Mouse (Mus musculus): ENCODE results near the gene Ccr6.

DNA sequence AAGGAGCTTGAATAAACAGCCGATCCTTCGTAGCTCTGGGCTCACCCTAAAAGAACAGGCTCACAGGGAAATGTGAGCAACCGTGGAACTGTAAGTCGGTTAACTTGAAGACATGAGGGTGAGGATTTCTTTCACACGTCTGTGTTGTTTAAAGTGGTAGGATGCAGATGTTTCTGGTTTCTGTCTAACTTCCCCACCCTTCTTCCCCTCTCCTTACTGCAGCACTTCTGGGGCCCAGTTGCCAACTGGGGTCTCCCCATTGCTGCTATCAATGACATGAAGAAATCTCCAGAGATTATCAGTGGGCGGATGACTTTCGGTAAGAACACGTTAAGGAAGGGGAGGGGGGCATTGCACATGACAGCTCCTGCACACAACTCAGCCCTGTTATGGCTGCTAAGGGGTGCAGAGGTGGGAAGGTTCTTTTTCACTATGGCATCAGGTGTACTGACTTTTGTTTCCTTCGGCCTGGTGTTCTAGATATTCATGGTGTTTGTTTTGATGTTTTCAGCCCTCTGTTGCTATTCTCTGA lies 60.5 kb downstream of the Ccr6 start:
- no peak for TF ChIP-seq CTCF (IDR thresholded peaks at IDR 0.05; ENCODE audit: borderline replicate concordance, control insufficient read depth, extremely low read depth, insufficient read depth, low read length, poor library complexity)
- no peak for TF ChIP-seq POLR2A (IDR thresholded peaks at IDR 0.05; ENCODE audit: control insufficient read depth, extremely low read depth, insufficient read depth, low read length, poor library complexity)
